Mouse (Mus musculus): ENCODE data around the gene Stx7. TPM values are rescaled to one million over a fixed set of nuclear protein-coding genes. Genes with fewer than 3 reads are reported as not detected.

Stx7 gene
- polyA plus RNA-seq, 1 experiment from 2014 or later: 98.6 TPM

- ATAC-seq (ENCODE audit: low FRiP score) (no peak; the same call in 1 of the 2 replicates), DNase-seq (ENCODE audit: low spot score, missing footprints) (peak; percentile 79)
- peaks cover 6% of the 10 kb centered on the region; the same call in 1 of the 2 replicates for H3K4me1 ChIP-seq (ENCODE audit: control insufficient read depth, insufficient read depth, low read length)
- no peak overlapping the region for H3K4me3 ChIP-seq (ENCODE audit: low read depth, low read length)
- no peak overlapping the region for H3K4me2 ChIP-seq
- H3K36me3 ChIP-seq (ENCODE audit: control insufficient read depth, insufficient read depth, low read length): no peaks in the 10 kb centered on the region
- H3K9me3 ChIP-seq (ENCODE audit: control insufficient read depth, low read length): no peaks in the 10 kb centered on the region
- peak overlapping the region; percentile 12; the same call in 1 of the 2 replicates for H3K9ac ChIP-seq (ENCODE audit: low read length)
- no peaks in the 10 kb centered on the region for H3K27me3 ChIP-seq (ENCODE audit: control insufficient read depth, insufficient read depth, low read length)
- 49% methylated on average over 11 of the region's 11 CpGs for WGBS
- H3K27ac ChIP-seq (ENCODE audit: low read depth, low read length): no peak overlapping the region
These were observed 15.2 kb downstream of the Stx7 start for GRCm38 (mm10) chr10:24164137-24164908.

DNA sequence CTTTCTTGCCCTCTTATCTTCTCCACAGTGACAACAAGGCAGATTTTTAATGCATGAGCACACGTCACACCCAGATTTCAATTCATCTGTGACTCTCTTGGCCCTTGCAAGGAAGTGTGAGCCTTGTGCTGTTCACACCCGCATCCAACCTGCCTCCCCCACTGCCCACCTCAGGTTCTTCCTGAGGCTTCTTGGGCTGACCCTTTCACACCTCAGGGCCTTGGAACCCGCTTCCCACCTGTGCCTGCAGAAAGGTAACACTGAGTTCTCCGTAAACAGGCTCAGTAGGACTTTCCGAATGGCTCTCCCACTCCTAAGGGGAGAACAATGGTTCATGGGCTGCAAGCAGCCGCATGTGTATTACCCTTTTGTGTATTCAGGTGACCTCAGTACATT lies 15.8 kb downstream of the Stx7 start:
- Histone ChIP-seq H3K27ac (ENCODE audit: low read depth, low read length) (no peak overlapping the region), H3K9me3 (ENCODE audit: control insufficient read depth, low read length) (no peaks in the 10 kb centered on the region), H3K36me3 (ENCODE audit: control insufficient read depth, insufficient read depth, low read length) (no peaks in the 10 kb centered on the region), H3K9ac (ENCODE audit: low read length) (peak overlapping the region; percentile 12; the same call in 1 of the 2 replicates), H3K4me2 (no peak overlapping the region), H3K4me3 (ENCODE audit: low read depth, low read length) (no peak overlapping the region), H3K4me1 (ENCODE audit: control insufficient read depth, insufficient read depth, low read length) (peaks cover 6% of the 10 kb centered on the region; the same call in 1 of the 2 replicates), H3K27me3 (ENCODE audit: control insufficient read depth, insufficient read depth, low read length) (no peaks in the 10 kb centered on the region)
- WGBS: 67% methylated on average over 6 of the region's 6 CpGs
- ATAC-seq (ENCODE audit: low FRiP score) (no peak), DNase-seq (ENCODE audit: low spot score, missing footprints) (peak; percentile 77)

DNA sequence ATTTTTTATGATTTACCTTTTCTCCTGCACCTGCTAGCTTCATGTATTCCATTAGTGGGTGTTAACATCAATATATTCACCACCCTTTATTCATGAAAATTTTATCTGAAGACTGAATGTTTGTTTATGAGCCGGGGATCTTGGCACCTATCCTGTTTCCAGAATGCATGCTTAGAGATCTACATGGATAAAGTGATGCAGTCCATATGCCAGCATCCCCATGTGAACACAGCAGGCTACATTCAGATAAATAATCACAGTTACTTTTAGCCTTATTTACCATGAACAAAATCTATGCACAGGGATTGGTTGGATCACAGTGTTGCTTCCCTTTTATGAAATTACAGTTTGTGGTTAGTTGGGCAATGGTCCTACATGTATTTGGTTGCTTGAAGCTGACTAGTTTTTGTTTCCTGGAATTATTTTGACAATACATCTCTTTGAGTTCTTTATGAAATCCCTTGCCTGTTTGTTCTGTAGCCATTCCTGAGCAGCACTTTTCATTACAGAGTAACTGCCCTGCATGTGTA lies 16.5 kb downstream of the Stx7 start:
- Histone ChIP-seq H3K27me3 (ENCODE audit: control insufficient read depth, insufficient read depth, low read length) (no peaks in the 10 kb centered on the region), H3K4me3 (ENCODE audit: low read depth, low read length) (no peak overlapping the region), H3K9ac (ENCODE audit: low read length) (no peak overlapping the region), H3K36me3 (ENCODE audit: control insufficient read depth, insufficient read depth, low read length) (no peaks in the 10 kb centered on the region), H3K4me1 (ENCODE audit: control insufficient read depth, insufficient read depth, low read length) (peaks cover 6% of the 10 kb centered on the region; the same call in 1 of the 2 replicates), H3K4me2 (no peak overlapping the region), H3K27ac (ENCODE audit: low read depth, low read length) (no peak overlapping the region), H3K9me3 (ENCODE audit: control insufficient read depth, low read length) (no peaks in the 10 kb centered on the region)
- no peak for ATAC-seq (ENCODE audit: low FRiP score)
- DNase-seq (ENCODE audit: low spot score, missing footprints): no peak
- WGBS: 78% methylated on average over 1 of the region's 1 CpGs

GRCm38 (mm10) chr10:24167978-24168583 lies 19.0 kb downstream of the Stx7 start:
- Histone ChIP-seq H3K27ac (ENCODE audit: low read depth, low read length) (no peak overlapping the region), H3K9ac (ENCODE audit: low read length) (no peak overlapping the region), H3K9me3 (ENCODE audit: control insufficient read depth, low read length) (no peaks in the 10 kb centered on the region), H3K36me3 (ENCODE audit: control insufficient read depth, insufficient read depth, low read length) (no peaks in the 10 kb centered on the region), H3K4me3 (ENCODE audit: low read depth, low read length) (no peak overlapping the region), H3K4me1 (ENCODE audit: control insufficient read depth, insufficient read depth, low read length) (peaks cover 6% of the 10 kb centered on the region; the same call in 1 of the 2 replicates), H3K4me2 (no peak overlapping the region), H3K27me3 (ENCODE audit: control insufficient read depth, insufficient read depth, low read length) (no peaks in the 10 kb centered on the region)
- 87% methylated on average over 11 of the region's 11 CpGs for WGBS
- DNase-seq (ENCODE audit: low spot score, missing footprints): peak; percentile 73
- ATAC-seq (ENCODE audit: low FRiP score): no peak

DNA sequence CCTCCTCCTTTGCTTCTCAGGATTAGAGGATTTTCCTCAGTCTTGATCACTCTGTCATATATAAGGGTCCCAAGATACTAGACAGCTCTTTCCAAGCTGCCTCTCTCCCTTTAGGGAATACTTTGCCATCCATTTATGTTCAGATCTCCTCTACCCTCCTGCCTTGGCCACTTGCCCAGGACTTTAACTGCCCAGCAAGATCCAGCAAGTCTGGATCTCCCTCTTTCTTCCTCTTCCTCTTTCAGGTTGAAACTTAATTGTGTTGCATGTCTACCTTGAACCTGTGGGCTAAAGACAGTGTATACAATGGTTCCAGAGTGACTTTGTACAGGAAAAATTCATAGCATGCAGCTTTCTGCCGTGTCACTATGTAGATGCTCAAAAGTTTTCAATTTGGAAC lies 19.8 kb downstream of the Stx7 start:
- DNase-seq (ENCODE audit: low spot score, missing footprints) (peak; percentile 26), ATAC-seq (ENCODE audit: low FRiP score) (no peak)
- Histone ChIP-seq H3K27ac (ENCODE audit: low read depth, low read length) (no peak overlapping the region), H3K4me2 (no peak overlapping the region), H3K36me3 (ENCODE audit: control insufficient read depth, insufficient read depth, low read length) (no peaks in the 10 kb centered on the region), H3K27me3 (ENCODE audit: control insufficient read depth, insufficient read depth, low read length) (no peaks in the 10 kb centered on the region), H3K4me3 (ENCODE audit: low read depth, low read length) (no peak overlapping the region), H3K9ac (ENCODE audit: low read length) (no peak overlapping the region), H3K9me3 (ENCODE audit: control insufficient read depth, low read length) (no peaks in the 10 kb centered on the region), H3K4me1 (ENCODE audit: control insufficient read depth, insufficient read depth, low read length) (peaks cover 6% of the 10 kb centered on the region; the same call in 1 of the 2 replicates)
- 100% methylated on average over 1 of the region's 1 CpGs for WGBS

- Histone ChIP-seq H3K9me3 (ENCODE audit: control insufficient read depth, low read length) (no peaks in the 10 kb centered on the region), H3K36me3 (ENCODE audit: control insufficient read depth, insufficient read depth, low read length) (no peaks in the 10 kb centered on the region), H3K4me1 (ENCODE audit: control insufficient read depth, insufficient read depth, low read length) (no peaks in the 10 kb centered on the region), H3K4me3 (ENCODE audit: low read depth, low read length) (no peak overlapping the region), H3K27me3 (ENCODE audit: control insufficient read depth, insufficient read depth, low read length) (no peaks in the 10 kb centered on the region), H3K27ac (ENCODE audit: low read depth, low read length) (no peak overlapping the region), H3K9ac (ENCODE audit: low read length) (no peak overlapping the region), H3K4me2 (no peak overlapping the region)
- DNase-seq (ENCODE audit: low spot score, missing footprints): peak; percentile 64
- ATAC-seq (ENCODE audit: low FRiP score): no peak
- WGBS: 90% methylated on average over 4 of the region's 4 CpGs
These were observed 22.9 kb downstream of the Stx7 start for GRCm38 (mm10) chr10:24171906-24172459.

GRCm38 (mm10) chr10:24173210-24174001 lies 24.3 kb downstream of the Stx7 start:
- Histone ChIP-seq H3K4me2 (no peak overlapping the region), H3K27ac (ENCODE audit: low read depth, low read length) (no peak overlapping the region), H3K4me1 (ENCODE audit: control insufficient read depth, insufficient read depth, low read length) (no peaks in the 10 kb centered on the region), H3K27me3 (ENCODE audit: control insufficient read depth, insufficient read depth, low read length) (no peaks in the 10 kb centered on the region), H3K4me3 (ENCODE audit: low read depth, low read length) (no peak overlapping the region), H3K9me3 (ENCODE audit: control insufficient read depth, low read length) (no peaks in the 10 kb centered on the region), H3K9ac (ENCODE audit: low read length) (no peak overlapping the region), H3K36me3 (ENCODE audit: control insufficient read depth, insufficient read depth, low read length) (no peaks in the 10 kb centered on the region)
- WGBS: 48% methylated on average over 10 of the region's 10 CpGs
- ATAC-seq (ENCODE audit: low FRiP score): no peak
- peak; percentile 94 for DNase-seq (ENCODE audit: low spot score, missing footprints)

- DNase-seq (ENCODE audit: low spot score, missing footprints) (peak; percentile 78), ATAC-seq (ENCODE audit: low FRiP score) (no peak)
- Histone ChIP-seq H3K36me3 (ENCODE audit: control insufficient read depth, insufficient read depth, low read length) (no peaks in the 10 kb centered on the region), H3K27me3 (ENCODE audit: control insufficient read depth, insufficient read depth, low read length) (no peaks in the 10 kb centered on the region), H3K4me1 (ENCODE audit: control insufficient read depth, insufficient read depth, low read length) (no peaks in the 10 kb centered on the region), H3K4me3 (ENCODE audit: low read depth, low read length) (no peak overlapping the region), H3K27ac (ENCODE audit: low read depth, low read length) (no peak overlapping the region), H3K9ac (ENCODE audit: low read length) (no peak overlapping the region), H3K9me3 (ENCODE audit: control insufficient read depth, low read length) (no peaks in the 10 kb centered on the region), H3K4me2 (no peak overlapping the region)
- WGBS: 55% methylated on average over 7 of the region's 7 CpGs
These were observed 41.3 kb downstream of the Stx7 start for GRCm38 (mm10) chr10:24190392-24190791.
